Mouse (Mus musculus) lung, embryonic 15.5 days (tissue): ENCODE data around the gene Lyrm4. TPM values are rescaled to one million over a fixed set of nuclear protein-coding genes. Genes with fewer than 3 reads are reported as not detected.

Experiments used
- ATAC-seq: fragments of 200-750 bp; cut with Nextera tagmentation; 2 replicates; pipeline ENCODE4 v1.8.0; 2017; ENCODE audit warnings: moderate number of reproducible peaks, borderline replicate concordance; ENCODE audit not compliant: low FRiP score, low TSS enrichment; ENCODE audit errors: extremely low read depth
- H3K27ac ChIP-seq: fragments of 300-500 bp; sonication (generic); 2 replicates; pipeline ENCODE4 v1.5.1; 2015; ENCODE audit warnings: moderate library complexity, mild to moderate bottlenecking, inconsistent platforms
- H3K27me3 ChIP-seq: fragments of 300-500 bp; sonication (generic); 2 replicates; pipeline ENCODE4 v1.6.1; 2015; ENCODE audit warnings: inconsistent platforms
- H3K36me3 ChIP-seq: fragments of 300-500 bp; sonication (generic); 2 replicates; pipeline ENCODE4 v1.6.1; 2015; ENCODE audit warnings: inconsistent platforms
- H3K4me1 ChIP-seq: fragments of 300-500 bp; sonication (generic); 2 replicates; pipeline ENCODE4 v1.6.1; 2015; ENCODE audit warnings: inconsistent platforms
- H3K4me2 ChIP-seq: fragments of 300-500 bp; sonication (generic); 2 replicates; pipeline ENCODE4 v1.6.1; 2015; ENCODE audit warnings: inconsistent platforms, mild to moderate bottlenecking, moderate library complexity
- H3K4me3 ChIP-seq: fragments of 300-500 bp; sonication (generic); 2 replicates; pipeline ENCODE4 v1.5.1; 2015; ENCODE audit warnings: mild to moderate bottlenecking, inconsistent platforms
- H3K9ac ChIP-seq: fragments of 300-500 bp; sonication (generic); 2 replicates; pipeline ENCODE4 v1.6.1; 2015; ENCODE audit warnings: inconsistent platforms
- H3K9me3 ChIP-seq: fragments of 300-500 bp; sonication (generic); 2 replicates; pipeline ENCODE4 v1.6.1; 2016; ENCODE audit warnings: inconsistent platforms
- WGBS: fragments of 180-500 bp; shearing (Covaris S2); methylation state at CpG from one replicate; pipeline ENCODE4 v1.1.7; 2015; 5-methylcytosine and 5-hydroxymethylcytosine counted together
- polyA plus RNA-seq: library from polyadenylated mRNA; unstranded; fragments of >200 nt; fragmentation: Nextera tagmentation; extraction: Ambion mirVana; gene quantifications from 2 replicates; pipeline ENCODE4 v1.2.1, GENCODE M21; 2015

The Lyrm4 gene
- polyA plus RNA-seq, 1 experiment from 2014 or later, result 22.3 TPM

DNA sequence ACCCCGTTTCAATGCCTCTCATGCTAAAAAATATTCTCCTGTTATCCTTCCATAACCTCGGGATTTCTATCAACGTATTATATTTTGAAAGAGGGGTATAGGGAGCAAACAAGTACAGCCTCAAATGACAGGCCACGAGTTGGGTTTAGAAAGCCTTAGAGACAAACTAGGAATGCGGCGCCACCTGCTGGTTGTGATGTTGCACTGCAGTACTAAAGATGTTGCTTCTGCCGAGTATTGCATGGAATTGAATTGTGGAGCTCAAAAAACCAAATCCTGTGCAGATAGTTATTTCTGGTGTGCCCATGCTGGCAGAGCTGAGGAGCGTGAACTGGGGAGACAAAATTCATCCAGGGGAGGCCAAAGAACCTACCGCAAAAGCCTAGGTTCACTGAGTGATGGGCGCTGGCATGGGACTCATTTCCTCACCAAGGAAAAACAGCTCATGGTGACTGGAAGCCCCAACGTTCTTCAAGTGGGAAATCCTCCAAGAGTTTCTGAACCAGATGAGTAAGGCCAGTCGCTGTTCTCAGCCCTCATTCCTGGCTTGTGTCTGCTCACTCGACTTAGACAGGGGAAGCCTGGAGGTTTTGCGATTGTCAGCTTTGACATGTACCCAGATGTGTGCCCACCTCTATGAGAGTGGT lies 169.8 kb downstream of the Lyrm4 start:
- Histone ChIP-seq H3K9me3 (no peaks in the 10 kb centered on the region), H3K27me3 (no peaks in the 10 kb centered on the region), H3K9ac (no peak overlapping the region), H3K4me1 (peaks cover 5% of the 10 kb centered on the region; the same call in 1 of the 2 replicates), H3K4me3 (no peak overlapping the region), H3K36me3 (no peaks in the 10 kb centered on the region), H3K27ac (no peak overlapping the region), H3K4me2 (no peak overlapping the region)
- no peak for ATAC-seq
- WGBS, result 18% methylated on average over 14 of the region's 14 CpGs

DNA sequence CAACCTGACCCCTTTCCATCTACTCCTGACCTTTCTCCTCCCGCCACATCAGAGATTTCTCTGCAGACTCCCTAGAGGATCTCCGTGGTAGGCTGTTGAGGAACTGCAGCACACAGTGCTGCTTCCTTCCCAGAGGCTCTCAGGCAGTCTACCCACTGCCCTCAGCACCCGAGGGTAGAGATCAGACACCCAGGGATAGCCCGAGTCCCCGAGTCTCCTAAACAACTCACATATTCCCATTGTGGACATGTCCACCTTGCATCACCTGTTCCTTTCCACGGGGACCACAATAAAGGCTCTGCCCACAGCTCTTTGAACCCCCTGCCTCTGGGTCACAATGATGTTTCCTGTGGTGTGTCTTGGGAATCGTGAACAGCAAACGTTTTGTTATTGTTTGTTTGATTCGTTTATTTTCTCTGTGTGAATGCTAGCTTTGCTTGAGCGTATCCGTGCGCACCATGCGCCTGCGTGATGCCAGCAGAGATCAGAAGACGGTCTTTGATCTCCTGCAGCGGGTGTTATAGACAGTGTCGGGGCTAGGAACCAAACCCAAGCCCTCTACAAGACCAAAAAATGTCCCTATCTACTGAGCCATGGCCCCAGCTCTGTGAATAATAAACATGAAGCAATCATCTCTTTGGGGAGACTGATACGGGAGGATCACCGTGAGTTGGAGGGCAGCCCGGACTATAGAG lies 170.5 kb downstream of the Lyrm4 start:
- no peak overlapping the region for H3K9ac ChIP-seq
- no peak for ATAC-seq
- no peak overlapping the region for H3K27ac ChIP-seq
- H3K36me3 ChIP-seq, result no peaks in the 10 kb centered on the region
- no peaks in the 10 kb centered on the region for H3K9me3 ChIP-seq
- H3K27me3 ChIP-seq, result no peaks in the 10 kb centered on the region
- peaks cover 5% of the 10 kb centered on the region; the same call in 1 of the 2 replicates for H3K4me1 ChIP-seq
- WGBS, result 59% methylated on average over 20 of the region's 20 CpGs
- no peak overlapping the region for H3K4me2 ChIP-seq
- no peak overlapping the region for H3K4me3 ChIP-seq

DNA sequence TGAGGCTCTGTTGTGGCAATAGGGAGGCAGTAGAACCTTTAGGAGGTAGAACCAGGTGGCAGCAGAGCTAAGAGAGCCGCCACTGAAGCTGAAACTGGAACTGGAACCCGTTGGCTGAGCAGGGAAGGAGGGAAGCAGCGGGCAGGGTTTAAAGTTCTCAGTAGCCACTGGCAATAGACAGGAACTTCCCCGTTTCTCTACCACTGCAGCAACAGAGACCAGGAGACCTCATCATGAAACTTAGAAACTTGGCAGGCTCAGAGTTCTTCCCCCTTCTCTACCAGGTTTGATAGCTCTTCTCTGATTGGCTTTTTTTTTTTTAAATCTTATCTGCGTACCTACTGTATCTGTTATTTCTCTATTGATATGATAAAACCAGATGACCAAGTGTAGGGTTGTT lies 176.4 kb downstream of the Lyrm4 start:
- Histone ChIP-seq H3K4me3 (no peak overlapping the region), H3K4me1 (no peaks in the 10 kb centered on the region)
- ATAC-seq, result no peak

DNA sequence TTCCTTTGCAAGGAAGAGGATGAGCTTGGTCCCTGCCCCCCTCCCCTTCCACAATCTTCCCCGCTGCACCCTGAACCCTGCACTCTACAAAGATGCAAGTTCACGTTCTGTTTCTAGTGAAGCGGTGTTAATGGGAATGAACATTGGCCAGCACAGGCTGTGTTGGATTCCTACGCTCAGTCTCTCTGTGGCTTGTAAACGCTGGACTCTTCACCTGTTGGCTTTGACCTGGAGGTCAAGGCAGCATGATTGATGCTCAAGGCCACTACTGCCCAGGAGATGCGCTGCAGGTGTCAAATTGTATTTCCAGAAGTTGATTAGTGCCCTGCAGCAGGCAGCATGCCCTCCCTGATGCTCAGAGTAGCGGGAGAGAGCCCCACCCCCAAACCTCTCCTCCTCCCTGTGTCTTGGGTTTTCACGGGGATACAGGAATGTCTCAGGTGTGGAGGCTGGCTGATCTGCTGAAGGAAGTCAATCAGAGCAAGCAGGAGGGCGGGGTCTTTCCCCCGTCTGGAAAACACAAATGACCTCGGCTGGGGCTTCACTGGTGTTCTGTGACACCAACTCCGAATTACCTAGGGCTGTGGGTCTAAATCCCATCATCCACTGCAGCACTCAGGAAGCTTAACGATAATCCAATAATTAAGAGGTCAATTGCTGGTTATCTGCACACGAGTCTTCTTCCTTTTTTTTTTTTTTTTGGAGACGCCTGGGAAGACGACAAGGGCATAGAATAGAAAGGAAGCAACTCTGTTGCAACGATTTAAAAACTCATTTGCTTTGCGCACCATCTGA lies 177.3 kb downstream of the Lyrm4 start:
- no peaks in the 10 kb centered on the region for H3K4me1 ChIP-seq
- H3K9ac ChIP-seq, result no peak overlapping the region
- H3K9me3 ChIP-seq, result no peaks in the 10 kb centered on the region
- H3K36me3 ChIP-seq, result no peaks in the 10 kb centered on the region
- no peak overlapping the region for H3K4me2 ChIP-seq
- H3K27me3 ChIP-seq, result no peaks in the 10 kb centered on the region
- H3K27ac ChIP-seq, result no peak overlapping the region
- ATAC-seq, result no peak
- no peak overlapping the region for H3K4me3 ChIP-seq
- WGBS, result 58% methylated on average over 18 of the region's 18 CpGs

More for the DNA sequence above, 176.4 kb downstream of the Lyrm4 start:
- no peaks in the 10 kb centered on the region for H3K36me3 ChIP-seq
- no peak overlapping the region for H3K9ac ChIP-seq
- H3K9me3 ChIP-seq, result no peaks in the 10 kb centered on the region
- H3K4me2 ChIP-seq, result no peak overlapping the region
- H3K27me3 ChIP-seq, result no peaks in the 10 kb centered on the region
- WGBS, result 73% methylated on average over 5 of the region's 5 CpGs
- H3K27ac ChIP-seq, result no peak overlapping the region

DNA sequence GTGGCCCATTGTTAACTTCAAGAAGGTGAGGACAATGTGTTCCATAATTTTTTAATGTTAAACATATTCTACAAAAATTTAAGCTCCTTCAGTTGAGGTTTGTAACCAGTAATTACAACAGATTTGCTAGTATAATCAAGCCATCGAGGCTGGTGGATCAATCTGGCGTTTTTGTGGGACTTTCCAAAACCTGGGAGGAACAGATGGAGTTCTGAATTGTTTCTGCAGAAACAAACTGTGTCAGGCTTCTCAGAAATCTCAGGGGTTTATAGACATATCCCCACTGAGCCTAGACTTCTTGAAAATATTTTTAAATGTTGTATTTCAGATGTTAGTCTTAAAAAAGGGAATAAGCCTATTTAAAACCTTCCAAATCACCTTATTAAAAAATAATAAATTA lies 179.3 kb downstream of the Lyrm4 start:
- no peak for ATAC-seq
- Histone ChIP-seq H3K4me2 (no peak overlapping the region), H3K9ac (no peak overlapping the region), H3K27me3 (no peaks in the 10 kb centered on the region), H3K4me3 (no peak overlapping the region), H3K9me3 (0 out of 2 replicates have a peak, but pooled peaks cover 4% of the 10 kb centered on the region), H3K27ac (no peak overlapping the region), H3K4me1 (no peaks in the 10 kb centered on the region), H3K36me3 (no peaks in the 10 kb centered on the region)
- WGBS, result 83% methylated on average over 2 of the region's 2 CpGs

Other genes starting within 250 kb of the Lyrm4 start
- 14.7 and 15.3 TPM in 2 replicates for gene Rpp40, start 211.2 kb downstream of the Lyrm4 start, polyA plus RNA-seq
- gene Ppp1r3g, start 158.7 kb downstream of the Lyrm4 start, polyA plus RNA-seq, result 0.69 and 1.4 TPM in 2 replicates
- 37.3 and 39.7 TPM in 2 replicates for gene Fars2, start 114 bp downstream of the Lyrm4 start, polyA plus RNA-seq